Mouse (Mus musculus) heart, adult 2 months (tissue): ENCODE data around the gene Gimap7.

Source experiments
- CTCF ChIP-seq: fragments of 200-600 bp; IDR thresholded peaks from 2 replicates; pipeline ENCODE4 v1.8.1; 2022; ENCODE audit warnings: antibody characterized with exemption, mild to moderate bottlenecking, moderate library complexity
- EP300 ChIP-seq: fragments of 200-500 bp; IDR thresholded peaks from 2 replicates; pipeline ENCODE4 v1.6.1; 2011; ENCODE audit warnings: low read depth, low read length, control low read depth; ENCODE audit not compliant: insufficient read depth
- POLR2A ChIP-seq: fragments of 200-500 bp; IDR thresholded peaks from 2 replicates; pipeline ENCODE4 v1.6.1; 2011; ENCODE audit warnings: mild to moderate bottlenecking, low read depth, low read length, control low read depth; ENCODE audit not compliant: insufficient read depth

DNA sequence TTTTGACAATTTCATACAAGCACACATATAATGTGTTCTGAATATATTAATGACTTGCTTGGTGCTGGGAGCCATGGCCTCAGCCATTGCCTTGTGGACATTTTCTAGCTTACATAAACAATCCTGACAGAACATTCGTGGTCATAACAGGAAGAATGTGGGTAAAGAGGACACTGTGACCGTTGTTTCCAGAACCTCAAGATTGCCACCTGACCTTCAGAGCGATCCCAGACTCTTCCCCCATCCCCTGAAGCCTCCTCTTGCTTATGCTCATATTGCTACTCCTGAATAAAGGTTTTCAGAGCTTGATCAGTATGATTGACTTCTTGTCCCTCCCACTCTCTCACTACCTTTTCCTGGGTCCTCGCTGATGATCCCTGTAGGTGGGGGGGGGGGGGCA is 40.0 kb upstream of the Gimap7 start:
- no peak for TF ChIP-seq CTCF
- no peak for TF ChIP-seq EP300
- no peak for TF ChIP-seq POLR2A
